Mouse (Mus musculus) layer of hippocampus, adult 6 months (tissue): ENCODE results near the gene Esp16. TPM values are rescaled to one million over a fixed set of nuclear protein-coding genes. Genes with fewer than 3 reads are reported as not detected.

Experiments
- long read RNA-seq, 2 experiments: library from polyadenylated mRNA; unstranded; transcript quantifications; one replicate each; pipeline ENCODE4 v2.0.0; 2019 to 2020
- polyA plus RNA-seq: library from polyadenylated mRNA; unstranded; fragments of <200 nt; fragmentation: Nextera tagmentation; gene quantifications from 2 replicates; pipeline ENCODE4 v1.2.3, GENCODE M21; 2021

Esp16 gene
- polyA plus RNA-seq = not detected in 2 replicates
- long read RNA-seq, experiment 1 = 0 reads
- long read RNA-seq, experiment 2 = 0 reads

DNA sequence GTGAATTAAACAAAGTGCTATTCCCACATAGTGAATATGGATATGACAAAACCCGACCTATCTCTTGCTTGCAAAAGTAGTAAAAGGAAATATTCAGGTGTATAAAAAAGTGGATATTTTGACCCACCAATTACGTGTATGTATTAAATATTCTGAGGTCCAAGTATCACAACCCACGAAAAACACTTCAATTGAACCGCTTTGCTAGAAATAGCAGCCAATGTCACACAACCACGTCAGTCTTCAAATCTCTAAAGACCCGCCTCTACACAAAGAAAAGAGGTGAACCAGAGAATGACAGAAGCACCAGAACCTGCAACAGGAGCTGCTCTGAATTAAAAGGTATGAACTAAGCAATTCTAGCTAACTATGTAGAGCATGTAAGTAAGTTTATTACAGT is at the start of gene Esp16:
TSS of gene Esp16 (plus strand) at position 301 of the 400 bp plus-strand sequence.

Other genes with a start within 250 kb of the Esp16 start
- not detected in 2 replicates for gene Esp18, start 129.8 kb upstream of the Esp16 start, polyA plus RNA-seq
- not detected in 2 replicates for gene Esp15, start 104.8 kb downstream of the Esp16 start, polyA plus RNA-seq